Mouse (Mus musculus) naive thymus-derived CD4-positive, alpha-beta T cell, adult 2 months (primary cell): ENCODE measurements around the gene Ngfr.

Experiments used
- DNase-seq: peaks from one replicate; pipeline ENCODE4 v3.0.0-alpha.2; 2011; ENCODE audit warnings: low read depth

Gene Ngfr

DNA sequence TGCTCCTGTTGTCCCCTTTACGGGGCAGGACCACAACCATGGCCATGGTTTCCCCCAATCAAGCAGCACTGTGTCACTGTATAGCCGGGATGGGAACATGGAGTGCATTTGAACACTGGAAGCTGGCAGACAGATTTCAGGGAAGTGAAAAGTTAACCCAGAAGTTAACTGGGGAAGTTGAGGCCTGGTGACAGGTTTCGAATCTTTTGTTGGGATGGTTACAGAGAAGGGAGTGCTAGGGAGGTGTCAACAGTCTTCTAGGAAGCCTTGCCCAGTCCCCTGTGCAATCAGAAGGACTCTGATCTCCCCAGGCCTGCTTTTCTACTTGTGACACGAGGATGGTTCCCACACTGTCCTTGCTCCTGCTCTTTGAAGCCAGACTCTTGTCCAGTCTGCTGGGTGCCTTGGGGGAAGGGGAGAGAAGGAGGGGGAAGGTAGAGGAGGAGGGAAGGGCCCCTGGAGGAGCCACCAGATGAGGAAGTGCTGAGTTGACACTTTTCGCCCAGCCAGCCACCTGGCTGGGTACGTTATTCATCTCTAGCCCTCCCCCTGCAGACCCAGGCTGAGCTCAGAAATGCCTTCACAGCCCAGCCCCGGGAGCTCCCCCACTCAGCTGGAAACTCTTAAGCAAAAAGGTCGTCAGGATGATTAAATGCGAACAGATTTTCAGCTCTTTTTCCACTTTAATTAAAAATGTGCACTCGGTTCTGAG lies 8.1 kb upstream of the Ngfr start:
- no peak for DNase-seq

DNA sequence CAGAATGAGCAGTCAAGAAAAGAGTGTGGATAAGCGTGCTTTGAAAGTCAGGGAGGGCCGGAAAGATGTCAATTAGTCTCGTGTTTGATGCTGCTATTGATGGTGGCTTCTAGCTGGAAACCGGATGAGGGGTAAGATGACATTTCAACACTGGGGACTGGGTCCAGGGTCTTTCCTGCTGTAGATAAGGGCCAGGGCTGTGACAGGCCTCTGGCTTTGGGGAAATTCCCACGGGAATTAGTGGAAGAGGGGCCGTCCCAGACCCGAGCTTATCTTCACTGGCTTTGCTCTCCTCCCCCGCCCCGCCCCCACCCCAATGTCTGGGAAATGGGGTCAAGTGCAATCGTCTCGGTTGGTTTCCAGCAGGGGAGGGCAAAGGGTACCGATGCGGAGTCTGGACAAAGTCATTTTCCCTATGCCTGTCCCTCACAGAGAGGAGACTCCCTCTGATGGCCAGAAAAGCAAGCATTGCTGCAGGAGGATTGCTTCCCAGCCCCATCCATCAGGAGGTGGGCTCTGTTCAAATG lies 7.2 kb upstream of the Ngfr start:
- DNase-seq: no peak

DNA sequence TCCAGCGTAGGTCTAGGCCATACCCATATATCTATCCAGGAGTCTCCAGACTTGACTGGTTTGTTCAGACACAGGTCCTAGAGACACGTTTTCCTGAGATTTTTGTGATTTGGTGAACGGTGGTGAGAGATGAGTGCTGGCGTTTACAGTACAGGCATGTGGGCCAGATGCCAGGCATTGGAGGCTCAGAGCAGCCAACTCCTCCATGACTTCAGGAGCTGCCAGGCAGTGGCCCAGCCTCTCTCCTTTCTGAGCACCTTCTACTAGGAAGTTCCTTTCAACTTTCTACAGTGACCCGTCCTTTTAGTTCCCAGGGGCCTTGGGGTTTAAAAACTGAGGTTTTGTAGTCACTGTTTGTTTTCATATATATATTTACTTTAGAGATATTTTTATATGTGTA lies 6.0 kb upstream of the Ngfr start:
- no peak for DNase-seq

DNA sequence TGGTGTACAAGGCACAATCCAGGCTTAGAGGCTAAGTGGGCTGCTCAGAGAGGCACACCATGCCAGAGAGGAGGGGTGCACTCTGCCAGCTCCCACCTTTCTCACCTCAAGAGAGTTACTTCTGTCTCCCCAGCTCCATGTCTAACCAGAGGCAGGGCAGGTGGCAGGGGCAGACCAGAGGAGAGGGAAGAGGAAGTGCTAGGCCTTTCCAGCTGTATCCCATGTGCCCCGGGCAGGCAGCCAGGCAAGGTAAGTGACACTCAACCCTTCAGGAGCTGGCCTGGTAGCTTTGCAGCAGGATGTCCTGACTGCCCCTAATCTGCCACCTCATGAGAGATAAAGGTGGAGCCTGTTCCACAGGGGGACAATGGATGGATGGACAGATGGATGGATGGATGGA lies 5.2 kb upstream of the Ngfr start:
- no peak for DNase-seq

DNA sequence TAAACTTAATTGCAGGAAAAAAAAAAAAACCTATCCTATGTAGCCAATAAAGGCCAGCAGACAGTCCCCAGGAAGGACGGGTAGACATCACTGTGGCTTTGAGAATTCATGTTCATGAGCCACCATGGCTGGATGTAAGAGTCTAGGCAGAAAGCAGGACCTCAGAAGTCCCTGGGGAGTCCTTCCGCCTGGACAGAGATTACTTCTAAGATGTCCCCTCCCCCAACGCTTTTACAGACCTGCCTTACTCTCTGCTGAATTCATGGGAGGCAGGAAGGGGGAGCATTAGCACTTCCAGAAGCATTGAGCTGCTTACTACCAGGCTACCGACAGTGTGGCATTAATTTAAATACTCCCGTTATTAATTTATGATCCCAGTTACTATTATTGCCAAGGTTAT lies 1.7 kb upstream of the Ngfr start:
- DNase-seq: no peak

DNA sequence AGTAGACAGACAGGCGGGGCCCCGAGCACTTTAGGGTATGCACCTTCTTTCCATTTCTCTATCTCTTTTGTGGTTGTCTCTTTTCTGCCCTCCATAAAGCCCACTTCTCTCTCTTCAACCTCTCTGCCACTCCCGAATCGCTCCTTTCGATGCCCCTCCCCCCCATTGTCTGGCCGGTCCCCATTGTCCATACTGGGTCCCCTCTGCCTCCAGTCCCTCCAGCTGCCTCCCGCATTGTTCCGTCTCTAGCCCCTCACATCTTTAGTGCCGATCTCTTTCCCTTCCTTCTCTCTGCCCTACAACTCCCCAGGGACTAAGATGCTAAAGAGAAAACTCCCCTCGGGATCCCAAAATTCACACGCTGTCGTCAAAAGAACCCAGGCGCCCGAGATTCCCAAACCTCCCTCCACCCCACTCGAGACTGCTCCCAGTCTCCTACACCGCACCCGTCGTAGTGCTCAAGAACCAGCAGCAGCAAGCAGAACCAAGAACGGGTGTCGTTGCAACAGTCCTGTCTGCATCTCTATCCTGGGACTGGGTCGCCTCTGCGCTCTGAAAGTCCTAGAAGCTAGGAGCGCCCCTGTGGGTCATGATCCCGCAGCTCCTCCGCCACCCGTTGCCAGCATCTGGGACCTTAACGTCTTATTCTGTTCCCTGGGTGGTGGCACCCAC lies 648 bp downstream of the Ngfr start:
- no peak for DNase-seq

DNA sequence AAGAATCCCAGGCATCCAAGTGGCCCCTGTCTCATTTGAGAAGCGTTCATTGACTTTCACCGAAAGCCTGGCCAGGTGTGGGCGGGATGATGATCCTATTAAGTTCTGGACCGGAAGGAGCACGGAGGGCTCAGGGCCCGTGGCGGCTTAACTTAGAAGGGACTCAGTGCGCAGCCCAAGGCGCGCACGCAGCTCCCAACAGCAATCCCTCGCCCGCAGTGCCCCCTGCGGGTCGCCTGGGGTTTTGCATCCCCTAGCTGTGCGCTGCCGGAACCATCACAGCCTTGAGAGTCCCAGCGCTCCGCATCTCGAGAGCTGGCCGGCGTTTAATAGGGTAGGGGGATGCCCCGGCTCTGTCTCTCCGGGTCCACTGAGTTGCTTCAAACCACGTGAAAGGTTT lies 1.4 kb downstream of the Ngfr start:
- peak; percentile 56 for DNase-seq

DNA sequence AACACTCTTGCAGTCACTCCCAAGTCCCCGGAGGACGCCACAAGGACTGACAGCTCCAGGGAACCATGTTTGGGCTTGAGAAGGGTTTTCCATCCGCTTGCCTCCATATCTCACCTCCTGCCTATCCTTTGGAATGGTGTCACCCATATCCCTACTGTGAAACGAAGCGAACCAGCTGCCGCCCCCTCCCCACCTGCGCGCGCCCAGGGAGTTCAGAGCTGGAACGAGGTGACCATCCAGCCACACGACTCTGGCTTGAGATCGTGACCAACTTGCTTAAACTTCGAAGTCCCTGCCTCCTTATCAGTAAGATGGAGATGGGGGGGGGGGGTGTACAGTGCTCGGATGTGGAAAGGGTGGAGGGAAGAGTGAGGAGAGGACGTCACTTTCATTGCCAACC lies 1.9 kb downstream of the Ngfr start:
- DNase-seq: no peak

DNA sequence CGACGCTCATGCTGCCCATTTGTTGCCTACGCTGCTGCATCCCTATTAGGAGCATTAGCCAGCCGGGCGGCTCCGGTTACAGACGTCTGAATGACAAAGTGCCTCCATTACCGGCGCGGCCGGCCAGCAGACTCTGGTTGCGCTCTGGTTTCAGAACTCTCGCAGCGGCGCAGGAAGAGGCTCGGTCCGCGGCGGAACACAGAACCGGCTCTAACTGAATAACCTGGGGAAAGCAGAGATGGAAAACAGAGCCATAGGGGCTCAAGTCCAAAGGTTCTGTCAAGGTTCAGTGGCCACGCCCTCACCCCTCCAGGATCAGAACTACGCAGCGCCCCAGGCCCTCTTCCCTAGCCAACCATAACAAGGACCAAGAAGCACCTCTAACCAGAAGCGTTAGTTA lies 2.3 kb downstream of the Ngfr start:
- DNase-seq: no peak

DNA sequence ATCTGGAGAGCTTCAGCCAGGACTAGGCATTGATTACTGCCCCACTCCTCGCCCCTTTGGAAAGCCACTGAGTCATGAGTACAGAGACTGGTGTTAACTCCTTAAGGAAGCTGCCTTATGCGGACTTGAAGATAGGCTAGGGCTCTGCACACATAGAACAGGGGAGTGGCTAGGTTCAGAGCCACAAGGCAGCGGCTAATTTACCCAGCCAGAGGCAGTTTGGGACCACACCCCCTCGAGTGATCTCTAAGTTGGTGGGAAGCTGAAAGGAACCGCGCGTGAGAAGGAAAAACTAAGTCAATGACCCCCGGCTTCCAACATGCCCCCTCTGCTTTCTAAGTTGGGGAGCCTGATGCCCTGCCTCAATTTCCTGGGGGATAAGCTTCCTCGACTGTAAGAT lies 2.9 kb downstream of the Ngfr start:
- no peak for DNase-seq

DNA sequence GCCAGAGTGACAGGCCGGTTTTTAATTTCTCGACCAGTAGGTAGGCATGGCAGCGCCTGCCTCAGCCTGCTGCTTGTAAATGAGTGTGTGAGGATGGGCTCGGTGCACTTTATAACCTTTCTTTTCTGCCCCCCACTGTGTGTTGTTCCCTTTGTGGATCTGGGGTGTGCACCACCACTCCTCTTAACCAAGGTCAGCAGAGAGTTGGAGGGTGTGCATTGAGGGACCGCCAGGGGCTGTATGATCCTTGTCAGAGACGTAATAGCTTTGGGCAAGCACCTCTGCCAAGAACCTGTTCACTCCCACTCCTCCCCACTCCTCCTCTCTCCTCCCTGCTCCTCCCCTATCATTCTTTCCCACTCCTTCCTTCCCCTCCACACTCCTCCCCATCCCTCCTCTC lies 4.1 kb downstream of the Ngfr start:
- DNase-seq: no peak

DNA sequence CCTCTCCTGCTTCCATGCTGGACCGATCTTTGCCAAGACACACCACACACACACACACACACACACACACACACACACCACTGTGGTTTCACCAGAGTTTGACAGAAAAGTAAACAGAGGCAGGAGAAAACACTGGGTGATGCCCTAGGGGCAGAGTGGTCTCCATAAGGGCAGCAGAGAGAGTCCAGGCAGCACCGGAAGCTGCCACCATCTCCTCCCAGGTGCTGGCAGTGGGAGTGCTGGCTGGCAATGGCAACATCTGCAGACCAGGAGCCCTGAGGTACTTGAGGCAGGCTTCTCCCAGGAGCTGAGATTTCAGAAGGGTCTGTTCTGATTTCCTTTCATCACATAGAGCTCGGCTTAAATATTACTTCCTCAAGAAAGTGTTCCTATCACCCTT lies 5.3 kb downstream of the Ngfr start:
- no peak for DNase-seq

DNA sequence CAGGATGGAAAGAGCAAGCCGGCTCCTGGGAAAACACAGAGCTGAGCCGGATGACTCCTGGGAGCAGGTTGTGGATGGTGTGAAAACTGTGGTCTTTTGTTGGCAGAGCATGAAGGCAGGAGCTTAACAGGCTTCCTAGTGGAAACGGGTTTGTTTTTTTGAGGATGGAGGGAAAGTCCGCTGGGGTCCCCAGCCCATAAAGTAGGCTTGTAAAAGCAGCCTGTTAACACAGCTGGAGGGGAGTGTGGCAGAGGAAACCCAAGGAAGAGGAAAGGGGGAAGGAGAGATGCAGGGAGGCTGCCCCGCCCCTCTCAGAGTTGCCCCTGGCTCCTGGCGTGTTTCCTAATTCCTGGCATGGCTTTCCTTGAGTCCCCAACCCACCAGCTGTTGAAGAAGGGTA lies 8.1 kb downstream of the Ngfr start:
- no peak for DNase-seq

DNA sequence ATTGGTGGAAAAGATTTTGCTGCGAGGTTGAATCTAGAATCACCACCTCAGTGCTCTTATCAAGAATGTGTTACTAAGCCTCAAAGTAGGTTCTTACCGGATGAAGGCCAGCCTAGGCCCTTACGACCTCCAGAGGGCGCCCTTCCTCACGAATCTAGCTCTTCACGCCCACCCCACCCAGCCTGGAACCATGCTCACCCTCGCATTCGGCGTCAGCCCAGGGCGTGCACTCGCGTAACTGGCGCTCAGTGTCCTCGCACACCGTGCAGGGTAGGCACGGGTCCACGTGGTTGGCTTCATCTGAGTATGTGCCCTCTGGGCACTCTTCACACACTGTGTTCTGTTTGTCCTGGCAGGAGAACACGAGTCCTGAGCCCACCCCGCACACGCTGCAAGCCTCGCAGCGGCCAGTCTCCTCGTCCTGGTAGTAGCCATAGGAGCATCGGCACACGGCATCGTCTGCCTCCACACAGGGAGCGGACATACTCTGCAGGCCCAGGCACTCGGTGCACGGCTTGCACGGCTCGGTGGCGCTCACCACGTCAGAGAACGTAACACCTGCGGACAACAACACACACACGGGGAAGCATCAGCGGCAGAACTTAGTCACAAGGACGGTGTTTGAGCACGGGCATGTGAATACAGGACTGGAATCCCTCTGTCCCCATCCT lies 9.6 kb downstream of the Ngfr start:
- DNase-seq: peak; percentile 43

DNA sequence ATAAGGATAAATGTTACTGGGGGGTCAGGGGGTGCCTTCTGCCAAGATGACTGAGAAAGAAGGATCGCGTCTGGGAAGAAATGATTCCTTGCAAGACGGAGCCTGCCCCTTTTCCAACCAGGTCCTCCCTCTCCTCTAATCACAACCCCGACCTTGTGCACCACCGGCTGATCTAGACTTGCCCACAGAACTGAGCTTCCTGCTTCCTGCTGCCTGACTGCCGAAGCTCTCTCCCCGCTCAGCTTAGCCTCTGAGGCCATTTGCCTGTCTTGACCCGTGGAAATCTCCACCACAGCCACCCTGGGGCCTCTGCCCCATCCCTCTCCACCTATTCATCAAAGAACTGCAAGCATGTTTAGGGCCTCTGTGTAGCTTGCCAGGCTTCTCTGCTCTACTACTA lies 11.2 kb downstream of the Ngfr start:
- no peak for DNase-seq

DNA sequence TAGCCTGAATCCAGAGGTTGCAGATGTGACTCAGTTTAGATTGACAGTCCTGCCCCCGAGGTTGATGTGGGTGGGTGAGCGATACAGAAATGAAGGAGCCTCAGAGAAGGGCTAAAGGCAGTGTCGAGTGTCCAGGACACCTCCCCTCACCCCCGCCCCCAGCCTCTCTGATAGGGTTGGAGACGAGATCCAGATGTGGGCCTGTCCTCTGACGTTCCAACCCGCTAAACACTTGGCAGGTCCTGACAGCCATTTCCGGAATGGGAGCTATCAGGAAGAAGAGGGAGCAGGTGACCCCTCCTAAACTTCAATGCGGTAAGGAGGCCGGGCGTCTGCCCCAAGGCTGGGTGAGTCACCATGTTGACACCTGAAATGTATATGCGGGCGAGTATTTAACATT lies 11.7 kb downstream of the Ngfr start:
- DNase-seq: no peak

DNA sequence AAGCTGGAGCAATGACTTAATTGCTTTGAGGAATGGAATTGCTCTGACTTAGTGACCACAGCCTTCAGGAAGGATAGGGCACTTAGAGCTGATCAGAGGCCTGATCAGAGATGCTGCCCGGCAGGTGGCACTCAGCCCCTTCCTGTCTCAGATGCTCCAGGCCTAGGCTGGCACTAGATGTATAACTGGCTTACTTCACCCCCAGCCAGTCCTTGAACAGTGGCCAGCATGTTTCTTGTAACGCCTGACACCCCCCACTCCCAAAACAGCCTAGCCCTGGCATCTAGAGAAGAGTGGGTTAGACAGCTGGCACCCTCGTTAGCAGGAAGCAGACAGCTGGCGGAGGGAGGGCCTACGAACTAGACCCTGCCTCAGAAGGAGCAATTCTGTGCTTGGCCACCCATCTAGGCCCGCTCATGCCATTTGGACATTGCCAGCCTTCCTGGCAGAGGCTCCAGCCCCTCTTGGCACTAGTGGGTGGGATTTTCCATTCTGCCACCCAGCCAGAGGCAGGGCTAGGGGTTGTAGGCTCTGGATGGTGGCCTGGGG lies 12.7 kb downstream of the Ngfr start:
- DNase-seq: no peak

DNA sequence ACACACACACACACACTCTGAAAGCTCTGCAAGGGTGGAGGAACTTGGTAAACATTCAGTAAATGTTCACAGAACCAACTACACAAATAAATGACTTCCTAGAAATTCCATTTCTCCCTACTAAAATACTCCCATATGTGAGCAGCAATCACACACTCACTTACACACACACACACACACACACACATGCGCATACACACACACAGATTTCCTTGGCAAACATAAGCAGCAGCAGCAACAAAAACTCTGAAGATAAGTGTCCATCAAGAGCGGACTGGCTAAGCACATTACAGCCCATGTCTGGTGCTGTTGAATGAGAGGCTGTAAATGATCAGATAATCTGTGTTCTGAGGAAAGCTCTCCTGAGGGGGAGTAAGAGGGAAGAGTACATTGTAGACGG lies 15.3 kb downstream of the Ngfr start:
- no peak for DNase-seq

DNA sequence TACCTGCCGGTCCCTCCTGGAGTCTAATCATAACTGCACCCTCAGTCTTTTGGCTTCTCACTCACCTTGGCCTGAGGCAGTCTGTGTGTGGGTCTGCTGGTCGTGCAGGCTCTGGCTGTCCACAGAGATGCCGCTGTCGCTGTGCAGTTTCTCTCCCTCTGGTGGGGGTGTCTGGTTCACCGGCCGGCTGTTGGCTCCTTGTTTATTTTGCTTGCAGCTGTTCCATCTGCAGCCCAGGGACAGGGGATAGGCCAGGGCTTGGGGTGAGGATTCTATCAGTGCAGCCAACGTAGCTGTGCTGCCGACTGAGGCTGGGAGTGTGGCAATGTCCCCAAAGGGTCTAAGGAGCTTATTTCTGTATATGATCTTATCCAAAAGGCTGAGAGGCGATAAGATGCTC lies 15.8 kb downstream of the Ngfr start:
- no peak for DNase-seq

DNA sequence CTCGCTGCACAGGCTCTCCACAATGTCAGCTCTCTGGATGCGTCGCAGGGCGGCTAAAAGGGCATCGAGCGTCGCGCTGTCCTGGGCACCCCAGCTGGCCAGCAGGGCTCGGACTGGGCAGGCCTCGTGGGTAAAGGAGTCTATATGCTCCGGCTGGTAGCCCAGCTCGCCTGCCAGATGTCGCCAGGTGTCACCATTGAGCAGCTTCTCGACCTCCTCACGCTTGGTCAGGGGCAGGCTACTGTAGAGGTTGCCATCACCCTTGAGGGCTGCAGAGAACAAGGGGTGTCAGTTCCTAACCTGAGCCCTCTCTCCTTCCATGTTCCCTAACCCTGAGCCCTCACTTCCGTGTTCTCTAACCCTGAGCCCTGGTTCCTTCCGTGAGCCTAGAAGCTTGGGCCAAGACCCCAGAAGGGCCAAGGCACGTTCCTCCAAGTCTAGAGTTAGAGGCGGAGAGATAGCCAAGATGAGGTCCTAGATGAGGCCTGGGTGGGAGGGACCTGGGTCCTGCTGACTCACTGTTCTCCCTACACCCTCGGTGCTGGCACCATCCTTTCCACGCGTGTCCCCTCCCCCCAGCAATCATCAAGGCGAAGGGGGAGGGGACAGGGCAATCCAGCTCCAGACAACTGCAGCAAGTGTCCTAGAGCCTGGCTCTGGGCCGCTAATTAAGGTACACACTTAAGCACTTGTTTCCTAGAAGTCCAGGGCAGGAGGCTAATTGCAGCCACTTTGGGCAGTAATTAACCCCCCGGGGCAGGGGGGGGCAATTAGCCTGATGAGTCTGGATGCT lies 16.5 kb downstream of the Ngfr start:
- DNase-seq: no peak

DNA sequence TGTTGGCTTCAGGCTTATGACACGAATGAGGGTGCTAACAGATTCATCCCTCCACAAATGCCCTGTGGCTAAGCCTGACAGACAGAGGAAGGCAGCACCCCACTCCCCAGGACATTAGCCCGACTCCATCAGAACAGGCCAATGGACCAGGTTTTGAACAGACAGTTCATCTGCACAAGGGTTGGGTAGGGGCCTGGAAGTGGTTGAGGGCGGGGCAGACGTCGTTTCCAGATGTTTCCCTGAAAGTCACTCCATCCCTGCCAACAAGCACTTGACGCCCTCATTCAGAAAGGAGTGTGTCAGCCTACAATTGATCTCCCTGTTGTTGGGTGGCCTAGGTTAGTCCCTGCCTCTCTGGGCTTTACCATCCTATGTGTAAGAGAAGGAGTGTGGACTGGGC lies 17.6 kb downstream of the Ngfr start:
- no peak for DNase-seq
